7 mouse cellular contexts compared by ENCODE assay signal in the genomic region with DNA sequence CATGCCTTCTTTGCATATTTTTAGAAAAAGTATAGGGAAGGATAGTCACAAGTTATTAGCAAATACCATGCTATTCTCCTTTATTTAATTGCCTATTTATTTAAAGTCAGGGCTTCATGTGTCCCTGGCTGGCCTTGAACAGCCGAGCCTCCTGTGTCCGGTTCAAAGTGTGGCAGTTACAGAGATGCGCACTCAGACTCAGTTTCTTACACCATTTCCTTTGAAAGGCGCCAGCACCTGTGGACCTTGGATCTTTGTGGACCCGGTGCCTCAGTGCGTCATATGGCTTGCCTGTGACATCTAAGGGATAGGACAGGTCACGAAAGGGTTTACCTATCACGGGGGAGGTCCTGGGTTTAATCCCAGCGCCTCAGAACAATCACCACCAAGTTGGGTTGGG. TPM values are rescaled to one million over a fixed set of nuclear protein-coding genes. Genes with fewer than 3 reads are reported as not detected.
DNase-seq lines count a peak whose midpoint lies in the region; ATAC-seq and TF ChIP-seq lines count a peak whose summit lies in the region.

No protein-coding gene starts in this region.

- WGBS in liver, adult 2 months = 30% methylated on average over 9 of the region's 9 CpGs
- WGBS in forebrain, embryonic 16.5 days = 23% methylated on average over 9 of the region's 9 CpGs
- WGBS in limb, embryonic 15.5 days = 46% methylated on average over 9 of the region's 9 CpGs
- WGBS in stomach, embryonic 15.5 days = 32% methylated on average over 9 of the region's 9 CpGs

- peak; percentile 64 for DNase-seq in liver, adult 2 months (ENCODE audit: extremely low read depth, low read depth, low spot score)
- no peak for DNase-seq in liver
- no peak for DNase-seq in urinary bladder, postnatal 10 days (ENCODE audit: low spot score)

- no peaks in the 10 kb centered on the region for H3K27me3 ChIP-seq in liver, adult 2 months (ENCODE audit: control insufficient read depth, insufficient read depth, low read length)
- no peaks in the 10 kb centered on the region for H3K27me3 ChIP-seq in forebrain, embryonic 16.5 days (replicated peaks; ENCODE audit: control insufficient read depth, insufficient read depth, low read length)
- H3K27me3 ChIP-seq in limb, embryonic 15.5 days = peaks cover 6% of the 10 kb centered on the region; the same call in 1 of the 2 replicates
- no peaks in the 10 kb centered on the region for H3K27me3 ChIP-seq in stomach, embryonic 15.5 days (replicated peaks)

- no peaks in the 10 kb centered on the region for H3K36me3 ChIP-seq in liver, adult 2 months (ENCODE audit: control insufficient read depth, insufficient read depth, low read length)
- H3K36me3 ChIP-seq in forebrain, embryonic 16.5 days (ENCODE audit: control insufficient read depth, insufficient read depth) = no peaks in the 10 kb centered on the region
- H3K36me3 ChIP-seq in limb, embryonic 15.5 days = no peaks in the 10 kb centered on the region
- no peaks in the 10 kb centered on the region for H3K36me3 ChIP-seq in stomach, embryonic 15.5 days

- no peak for TF ChIP-seq CTCF in liver, adult 2 months (IDR thresholded peaks at IDR 0.05; ENCODE audit: low read depth, low read length)

- no peaks in the 10 kb centered on the region for H3K9me3 ChIP-seq in forebrain, embryonic 16.5 days (ENCODE audit: control insufficient read depth, low read length)
- no peaks in the 10 kb centered on the region for H3K9me3 ChIP-seq in limb, embryonic 15.5 days
- H3K9me3 ChIP-seq in stomach, embryonic 15.5 days = no peaks in the 10 kb centered on the region

- H3K9ac ChIP-seq in liver, adult 2 months (ENCODE audit: low read depth, low read length) = no peak overlapping the region
- peak overlapping the region; percentile 52 for H3K9ac ChIP-seq in forebrain, embryonic 16.5 days (replicated peaks; ENCODE audit: low read depth, low read length)
- no peak overlapping the region for H3K9ac ChIP-seq in limb, embryonic 15.5 days
- no peak overlapping the region for H3K9ac ChIP-seq in stomach, embryonic 15.5 days

- H3K27ac ChIP-seq in liver, adult 2 months (replicated peaks; ENCODE audit: insufficient read depth, low read depth, low read length) = peak overlapping the region; percentile 74
- peak overlapping the region; percentile 93 for H3K27ac ChIP-seq in forebrain, embryonic 16.5 days (ENCODE audit: low read length)
- peak overlapping the region; percentile 85 for H3K27ac ChIP-seq in limb, embryonic 15.5 days
- H3K27ac ChIP-seq in stomach, embryonic 15.5 days = peak overlapping the region; percentile 68; the same call in 1 of the 2 replicates

- peaks cover under 1% of the 10 kb centered on the region; the same call in 1 of the 2 replicates for H3K4me1 ChIP-seq in liver, adult 2 months (ENCODE audit: control insufficient read depth, insufficient read depth, low read length)
- peaks cover 8% of the 10 kb centered on the region for H3K4me1 ChIP-seq in forebrain, embryonic 16.5 days (replicated peaks; ENCODE audit: control insufficient read depth, insufficient read depth, low read length)
- peaks cover 3% of the 10 kb centered on the region; the same call in 1 of the 2 replicates for H3K4me1 ChIP-seq in limb, embryonic 15.5 days
- no peaks in the 10 kb centered on the region for H3K4me1 ChIP-seq in stomach, embryonic 15.5 days

- no peak for TF ChIP-seq POLR2A in liver, adult 2 months (IDR thresholded peaks at IDR 0.05; ENCODE audit: extremely low read depth, insufficient read depth, low read length)

- H3K4me3 ChIP-seq in liver, adult 2 months (ENCODE audit: insufficient read depth, low read depth, low read length) = peak overlapping the region; percentile 55; the same call in 1 of the 2 replicates
- peak overlapping the region; percentile 32 for H3K4me3 ChIP-seq in forebrain, embryonic 16.5 days (replicated peaks; ENCODE audit: low read length)
- peak overlapping the region; percentile 39; the same call in 1 of the 2 replicates for H3K4me3 ChIP-seq in limb, embryonic 15.5 days
- peak overlapping the region; percentile 25 for H3K4me3 ChIP-seq in stomach, embryonic 15.5 days (replicated peaks)

- no peaks in the 10 kb centered on the region for H3K79me2 ChIP-seq in liver, adult 2 months (ENCODE audit: control insufficient read depth, insufficient read depth, low read length)

- peak overlapping the region; percentile 48 for H3K4me2 ChIP-seq in forebrain, embryonic 16.5 days (ENCODE audit: low read length)
- H3K4me2 ChIP-seq in limb, embryonic 15.5 days = peak overlapping the region; percentile 34
- H3K4me2 ChIP-seq in stomach, embryonic 15.5 days = peak overlapping the region; percentile 56

- peak; percentile 1 for ATAC-seq in forebrain, embryonic 16.5 days
- no peak for ATAC-seq in limb, embryonic 15.5 days (ENCODE audit: insufficient number of reproducible peaks, low FRiP score, low TSS enrichment, low read depth)
- ATAC-seq in stomach, embryonic 15.5 days (ENCODE audit: insufficient read depth, low FRiP score, low read depth) = no peak
- no peak for ATAC-seq in megakaryocyte progenitor cell, adult 5-6 weeks (replicated peaks; ENCODE audit: poor library complexity)

RNA-seq across cellular contexts. Expression of a gene that starts 49.5 kb away (rescaled TPM):
- 128 and 147 TPM in 2 replicates for total RNA-seq in liver, adult 2 months (2014; rRNA removed)
- polyA plus RNA-seq in liver, adult 2 months (2012; rRNA removed) = 19.9 and 24.5 TPM in 2 replicates
- polyA plus RNA-seq in forebrain, embryonic 16.5 days (2015; fragmentation: Nextera tagmentation; extraction: Ambion mirVana) = 121 and 133 TPM in 2 replicates
- 107 and 121 TPM in 2 replicates for polyA plus RNA-seq in limb, embryonic 15.5 days (2015; fragmentation: Nextera tagmentation; extraction: Ambion mirVana)
- polyA plus RNA-seq in stomach, embryonic 15.5 days (2015; fragmentation: Nextera tagmentation; extraction: Ambion mirVana) = 112 and 125 TPM in 2 replicates
- total RNA-seq in megakaryocyte progenitor cell, adult 5-6 weeks (2015) = 245 TPM in 2 replicates
- total RNA-seq in megakaryocyte progenitor cell, adult 5-6 weeks (2017) = 383 and 513 TPM in 2 replicates
